Mouse (Mus musculus): Measurements from ENCODE around the gene Rnf103. TPM values are rescaled to one million over a fixed set of nuclear protein-coding genes. Genes with fewer than 3 reads are reported as not detected.

Rnf103 gene
- total and polyA plus RNA-seq, 3 experiments = 7.6 to 26.7 (median 20.8) TPM

DNA sequence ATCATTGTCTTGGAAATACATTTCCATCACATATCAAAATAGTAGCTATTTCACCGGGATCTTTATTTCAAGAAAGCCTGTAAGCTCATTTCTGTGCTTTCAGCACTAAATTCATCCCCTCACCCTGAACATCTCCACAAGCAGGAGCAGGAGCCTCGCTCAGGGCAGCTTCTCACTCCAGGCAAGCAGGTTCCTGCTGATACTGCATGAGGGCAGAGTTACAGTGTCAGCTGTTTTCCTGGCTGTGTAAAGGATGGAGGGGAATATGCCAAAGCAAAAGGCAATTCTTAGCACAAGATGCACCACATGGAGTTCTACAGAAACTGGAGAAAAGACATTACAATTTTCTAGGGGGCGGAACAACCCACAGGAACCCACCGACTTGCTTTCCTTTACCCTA, 25.8 kb downstream of the Rnf103 start:
- WGBS = 79% methylated on average over 4 of the region's 4 CpGs
- DNase-seq = no peak
- Histone ChIP-seq H3K36me3 (ENCODE audit: control insufficient read depth, insufficient read depth, low read length) (no peaks in the 10 kb centered on the region), H3K4me1 (ENCODE audit: control insufficient read depth, insufficient read depth, low read length) (no peaks in the 10 kb centered on the region), H3K4me3 (no peak overlapping the region), H3K9ac (ENCODE audit: low read depth, low read length) (no peak overlapping the region), H3K27me3 (ENCODE audit: control insufficient read depth, insufficient read depth, low read length) (no peaks in the 10 kb centered on the region), H3K27ac (no peak overlapping the region), H3K79me2 (replicated peaks; ENCODE audit: control insufficient read depth, insufficient read depth, low read length) (no peaks in the 10 kb centered on the region)
- intact Hi-C loops (cut with DNase I) = no loop called here
- TF ChIP-seq POLR2A (IDR thresholded peaks at IDR 0.05; ENCODE audit: insufficient read depth, low read depth, low read length) (no peak), EP300 (IDR thresholded peaks at IDR 0.05; ENCODE audit: insufficient read depth, low read depth, low read length) (no peak), CTCF (IDR thresholded peaks at IDR 0.05) (no peak)

DNA sequence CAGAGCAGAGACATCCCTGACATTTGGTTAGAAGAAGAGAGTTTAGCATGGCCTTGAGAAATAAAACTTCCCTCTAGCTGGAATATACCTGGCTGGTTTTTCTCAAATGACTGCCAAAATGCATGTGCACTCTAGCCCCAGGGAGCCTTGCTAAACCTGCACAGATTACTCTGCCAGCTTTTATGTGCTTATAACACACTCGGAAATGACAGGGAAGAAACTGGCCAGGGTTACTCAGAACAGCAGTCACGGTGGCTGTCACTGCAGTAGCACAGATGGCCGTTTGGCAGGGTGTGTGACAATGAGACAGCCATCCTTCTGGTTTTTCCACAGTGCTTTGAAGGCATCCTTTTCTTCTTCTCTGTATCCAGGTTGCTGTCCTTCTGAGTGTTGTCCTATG, 31.9 kb downstream of the Rnf103 start:
- no peak for DNase-seq
- intact Hi-C loops (cut with DNase I) = no loop called here
- Histone ChIP-seq H3K79me2 (replicated peaks; ENCODE audit: control insufficient read depth, insufficient read depth, low read length) (no peaks in the 10 kb centered on the region), H3K36me3 (ENCODE audit: control insufficient read depth, insufficient read depth, low read length) (no peaks in the 10 kb centered on the region), H3K4me1 (ENCODE audit: control insufficient read depth, insufficient read depth, low read length) (no peaks in the 10 kb centered on the region), H3K4me3 (no peak overlapping the region), H3K27ac (no peak overlapping the region), H3K27me3 (ENCODE audit: control insufficient read depth, insufficient read depth, low read length) (no peaks in the 10 kb centered on the region), H3K9ac (ENCODE audit: low read depth, low read length) (no peak overlapping the region)
- 45% methylated on average over 3 of the region's 3 CpGs for WGBS
- TF ChIP-seq CTCF (IDR thresholded peaks at IDR 0.05) = no peak
- no peak for TF ChIP-seq POLR2A (IDR thresholded peaks at IDR 0.05; ENCODE audit: insufficient read depth, low read depth, low read length)
- TF ChIP-seq EP300 (IDR thresholded peaks at IDR 0.05; ENCODE audit: insufficient read depth, low read depth, low read length) = no peak

DNA sequence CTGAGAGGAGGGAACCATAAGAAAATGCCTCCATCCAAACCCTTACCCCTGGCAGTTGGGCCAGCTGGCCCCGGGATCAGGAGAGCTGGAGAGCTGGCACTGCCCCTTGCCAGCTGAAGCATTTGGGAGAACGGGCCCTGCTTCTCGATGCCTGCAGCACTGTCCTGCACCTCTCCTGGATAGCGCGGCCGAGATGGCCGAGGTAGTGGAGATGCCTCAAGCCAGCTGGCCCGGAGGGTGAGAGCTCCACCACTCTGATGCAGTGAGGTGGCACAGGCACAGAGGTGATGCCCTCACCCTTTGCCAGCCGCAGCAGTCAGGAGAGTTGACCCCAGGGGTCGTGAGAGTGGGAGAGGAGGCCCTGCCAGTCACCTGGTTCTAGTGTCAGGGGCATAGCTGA, 33.4 kb downstream of the Rnf103 start:
- Histone ChIP-seq H3K27me3 (ENCODE audit: control insufficient read depth, insufficient read depth, low read length) (no peaks in the 10 kb centered on the region), H3K4me3 (no peak overlapping the region), H3K79me2 (replicated peaks; ENCODE audit: control insufficient read depth, insufficient read depth, low read length) (no peaks in the 10 kb centered on the region), H3K27ac (no peak overlapping the region), H3K4me1 (ENCODE audit: control insufficient read depth, insufficient read depth, low read length) (no peaks in the 10 kb centered on the region), H3K9ac (ENCODE audit: low read depth, low read length) (no peak overlapping the region), H3K36me3 (ENCODE audit: control insufficient read depth, insufficient read depth, low read length) (no peaks in the 10 kb centered on the region)
- DNase-seq = no peak
- TF ChIP-seq POLR2A (IDR thresholded peaks at IDR 0.05; ENCODE audit: insufficient read depth, low read depth, low read length) (no peak), CTCF (IDR thresholded peaks at IDR 0.05) (no peak), EP300 (IDR thresholded peaks at IDR 0.05; ENCODE audit: insufficient read depth, low read depth, low read length) (no peak)
- 83% methylated on average over 10 of the region's 10 CpGs for WGBS
- intact Hi-C loops (cut with DNase I) = no loop called here

DNA sequence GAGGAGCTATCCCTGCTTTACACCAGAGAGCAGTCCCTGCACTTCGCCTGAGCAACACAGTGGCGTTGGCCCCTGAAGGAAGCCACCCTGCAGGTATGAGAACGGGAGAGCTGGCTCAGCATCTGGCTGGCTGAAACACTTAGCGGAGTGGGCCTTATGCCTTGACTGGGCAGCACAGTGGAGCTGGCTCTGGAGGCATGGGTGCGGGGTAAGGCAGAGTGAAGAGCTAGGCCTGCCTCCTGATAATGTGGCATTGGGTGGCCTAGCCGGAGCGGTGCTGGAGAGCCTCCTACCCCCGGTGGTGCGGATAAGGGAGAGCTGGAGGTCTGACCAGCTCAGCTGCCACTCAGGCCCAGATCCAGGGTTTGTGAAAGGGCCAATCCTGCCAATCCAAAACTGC, 34.1 kb downstream of the Rnf103 start:
- no peaks in the 10 kb centered on the region for H3K4me1 ChIP-seq (ENCODE audit: control insufficient read depth, insufficient read depth, low read length)
- no peak for DNase-seq
- H3K27ac ChIP-seq = no peak overlapping the region
- WGBS = 87% methylated on average over 9 of the region's 9 CpGs
- no peaks in the 10 kb centered on the region for H3K36me3 ChIP-seq (ENCODE audit: control insufficient read depth, insufficient read depth, low read length)
- H3K9ac ChIP-seq (ENCODE audit: low read depth, low read length) = no peak overlapping the region
- no peak overlapping the region for H3K4me3 ChIP-seq
- no peaks in the 10 kb centered on the region for H3K79me2 ChIP-seq (replicated peaks; ENCODE audit: control insufficient read depth, insufficient read depth, low read length)
- intact Hi-C loops (cut with DNase I) = no loop called here
- no peak for TF ChIP-seq POLR2A (IDR thresholded peaks at IDR 0.05; ENCODE audit: insufficient read depth, low read depth, low read length)
- TF ChIP-seq EP300 (IDR thresholded peaks at IDR 0.05; ENCODE audit: insufficient read depth, low read depth, low read length) = no peak
- TF ChIP-seq CTCF (IDR thresholded peaks at IDR 0.05) = no peak
- H3K27me3 ChIP-seq (ENCODE audit: control insufficient read depth, insufficient read depth, low read length) = no peaks in the 10 kb centered on the region

DNA sequence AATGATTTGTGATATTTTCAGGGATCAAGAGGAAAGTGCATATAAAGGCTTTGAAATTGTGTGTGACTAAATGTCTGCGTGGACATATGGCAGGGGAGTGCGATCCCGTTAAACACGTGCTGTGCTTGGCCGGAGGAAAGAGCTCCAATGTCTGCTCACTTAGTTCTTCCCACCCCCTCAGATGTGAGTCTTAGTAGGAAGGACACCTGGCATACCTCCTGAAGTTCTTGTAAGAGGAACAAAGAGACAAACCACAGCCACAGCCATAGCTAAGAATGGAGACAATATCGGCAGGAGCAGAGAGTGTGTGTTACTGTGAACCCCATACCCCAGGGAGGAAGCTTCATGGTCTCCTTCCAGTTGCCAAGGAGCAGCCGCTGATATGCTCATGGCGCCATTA, 36.5 kb downstream of the Rnf103 start:
- no peak for DNase-seq
- Histone ChIP-seq H3K27ac (no peak overlapping the region), H3K36me3 (ENCODE audit: control insufficient read depth, insufficient read depth, low read length) (no peaks in the 10 kb centered on the region), H3K9ac (ENCODE audit: low read depth, low read length) (no peak overlapping the region), H3K79me2 (replicated peaks; ENCODE audit: control insufficient read depth, insufficient read depth, low read length) (no peaks in the 10 kb centered on the region), H3K4me3 (no peak overlapping the region), H3K4me1 (ENCODE audit: control insufficient read depth, insufficient read depth, low read length) (no peaks in the 10 kb centered on the region), H3K27me3 (ENCODE audit: control insufficient read depth, insufficient read depth, low read length) (no peaks in the 10 kb centered on the region)
- intact Hi-C loops (cut with DNase I) = no loop called here
- WGBS = 79% methylated on average over 8 of the region's 8 CpGs
- no peak for TF ChIP-seq CTCF (IDR thresholded peaks at IDR 0.05)
- no peak for TF ChIP-seq POLR2A (IDR thresholded peaks at IDR 0.05; ENCODE audit: insufficient read depth, low read depth, low read length)
- TF ChIP-seq EP300 (IDR thresholded peaks at IDR 0.05; ENCODE audit: insufficient read depth, low read depth, low read length) = no peak

DNA sequence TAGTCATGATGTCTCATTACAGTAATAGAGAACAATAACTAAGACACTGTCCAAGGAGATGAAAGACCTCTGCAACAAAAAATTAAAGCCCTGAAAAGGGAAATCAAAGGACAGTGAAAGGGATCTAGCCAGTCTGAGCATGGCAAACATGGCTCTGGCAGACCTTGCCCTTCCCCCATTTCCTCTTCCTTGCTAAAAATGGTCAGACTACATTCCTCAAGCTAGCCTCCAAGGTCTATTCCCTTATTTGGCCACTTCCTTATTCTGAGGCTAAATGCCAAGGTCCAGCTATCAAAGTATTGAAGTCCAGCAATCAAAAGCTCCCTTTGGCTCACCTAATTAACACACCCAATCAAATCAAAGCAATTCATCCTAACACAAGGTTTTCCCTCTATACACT, 43.6 kb downstream of the Rnf103 start:
- no peak for TF ChIP-seq POLR2A (IDR thresholded peaks at IDR 0.05; ENCODE audit: insufficient read depth, low read depth, low read length)
- no peak for TF ChIP-seq CTCF (IDR thresholded peaks at IDR 0.05)
- no peak for TF ChIP-seq EP300 (IDR thresholded peaks at IDR 0.05; ENCODE audit: insufficient read depth, low read depth, low read length)
- no peaks in the 10 kb centered on the region for H3K36me3 ChIP-seq (ENCODE audit: control insufficient read depth, insufficient read depth, low read length)
- no peak overlapping the region for H3K4me3 ChIP-seq
- no peaks in the 10 kb centered on the region for H3K79me2 ChIP-seq (replicated peaks; ENCODE audit: control insufficient read depth, insufficient read depth, low read length)
- peaks cover 2% of the 10 kb centered on the region; the same call in 1 of the 2 replicates for H3K4me1 ChIP-seq (ENCODE audit: control insufficient read depth, insufficient read depth, low read length)
- no peak for DNase-seq
- intact Hi-C loops (cut with DNase I) = no loop called here
- no peak overlapping the region for H3K27ac ChIP-seq
- H3K9ac ChIP-seq (ENCODE audit: low read depth, low read length) = no peak overlapping the region
- H3K27me3 ChIP-seq (ENCODE audit: control insufficient read depth, insufficient read depth, low read length) = no peaks in the 10 kb centered on the region

All from heart, adult 2 months (tissue).